Mouse (Mus musculus) embryonic facial prominence, embryonic 14.5 days (tissue): ENCODE data around the gene Actg1. TPM values are rescaled to one million over a fixed set of nuclear protein-coding genes. Genes with fewer than 3 reads are reported as not detected.
A peak's percentile ranks its signal among the peaks of the same experiment; 100 is the strongest.

ENCODE experiments used
- ATAC-seq: fragments of 200-750 bp; cut with Nextera tagmentation; 2 replicates; pipeline ENCODE4 v1.8.0; 2017; ENCODE audit warnings: low read depth, moderate number of reproducible peaks, moderate TSS enrichment
- DNase-seq: peaks from one replicate; pipeline ENCODE4 v3.0.0-alpha.2; 2015; ENCODE audit warnings: low spot score
- H3K27ac ChIP-seq: fragments of 300-500 bp; sonication (generic); replicated peaks from 2 replicates; pipeline ENCODE4 v1.5.1; 2014; ENCODE audit warnings: low read depth, mild to moderate bottlenecking, low read length, moderate library complexity
- H3K27me3 ChIP-seq: fragments of 300-500 bp; sonication (generic); replicated peaks from 2 replicates; pipeline ENCODE4 v1.6.1; 2014; ENCODE audit warnings: low read length; ENCODE audit not compliant: control insufficient read depth, insufficient read depth
- H3K36me3 ChIP-seq: fragments of 300-500 bp; sonication (generic); 2 replicates; pipeline ENCODE4 v1.6.1; 2014; ENCODE audit warnings: low read length, mixed read lengths; ENCODE audit not compliant: control insufficient read depth, insufficient read depth
- H3K4me1 ChIP-seq: fragments of 300-500 bp; sonication (generic); 2 replicates; pipeline ENCODE4 v1.6.1; 2014; ENCODE audit warnings: antibody characterized with exemption, low read length; ENCODE audit not compliant: control insufficient read depth, insufficient read depth
- H3K4me2 ChIP-seq: fragments of 300-500 bp; sonication (generic); 2 replicates; pipeline ENCODE4 v1.6.1; 2014; ENCODE audit warnings: low read depth, mild to moderate bottlenecking, low read length, moderate library complexity, mixed read lengths
- H3K4me3 ChIP-seq: fragments of 300-500 bp; sonication (generic); 2 replicates; pipeline ENCODE4 v1.5.1; 2014; ENCODE audit warnings: low read depth, mild to moderate bottlenecking, low read length
- H3K9ac ChIP-seq: fragments of 300-500 bp; sonication (generic); 2 replicates; pipeline ENCODE4 v1.6.1; 2014; ENCODE audit warnings: low read depth, mild to moderate bottlenecking, low read length, moderate library complexity, mixed read lengths
- H3K9me3 ChIP-seq: fragments of 300-500 bp; sonication (generic); 2 replicates; pipeline ENCODE4 v1.6.1; 2016; ENCODE audit warnings: low read length; ENCODE audit not compliant: control insufficient read depth
- WGBS: fragments of 180-500 bp; shearing (Covaris S2); extraction: QIAGEN DNeasy Blood & Tissue Kit; methylation state at CpG from one replicate; pipeline ENCODE4 v1.1.7; 2014; 5-methylcytosine and 5-hydroxymethylcytosine counted together
- polyA plus RNA-seq: library from polyadenylated mRNA; unstranded; fragments of >200 nt; fragmentation: Nextera tagmentation; extraction: Ambion mirVana; gene quantifications from 2 replicates; pipeline ENCODE4 v1.2.1, GENCODE M21; 2014

The Actg1 gene
- 2,264 and 2,593 TPM in 2 replicates for polyA plus RNA-seq

- H3K4me3 ChIP-seq, result peak within 1 kb of the TSS; percentile 100
- peak within 1 kb of the TSS; percentile 95 for H3K4me2 ChIP-seq
- H3K9me3 ChIP-seq, result no peaks in the 10 kb centered on the region
- no peaks in the 10 kb centered on the region for H3K27me3 ChIP-seq
- DNase-seq (peak; percentile 96), ATAC-seq (peak; percentile 74)
- peak within 1 kb of the TSS; percentile 100 for H3K27ac ChIP-seq
- peak within 1 kb of the TSS; percentile 100 for H3K9ac ChIP-seq
- peaks cover 22% of the 10 kb centered on the region for H3K36me3 ChIP-seq
- WGBS, result 2% methylated on average over 18 of the region's 103 CpGs
- peaks cover 12% of the 10 kb centered on the region for H3K4me1 ChIP-seq
Observed at GRCm38 (mm10) chr11:120347791-120348683, at the start of gene Actg1. Gene Actg1 (minus strand): TSS chr11:120348542.

DNA sequence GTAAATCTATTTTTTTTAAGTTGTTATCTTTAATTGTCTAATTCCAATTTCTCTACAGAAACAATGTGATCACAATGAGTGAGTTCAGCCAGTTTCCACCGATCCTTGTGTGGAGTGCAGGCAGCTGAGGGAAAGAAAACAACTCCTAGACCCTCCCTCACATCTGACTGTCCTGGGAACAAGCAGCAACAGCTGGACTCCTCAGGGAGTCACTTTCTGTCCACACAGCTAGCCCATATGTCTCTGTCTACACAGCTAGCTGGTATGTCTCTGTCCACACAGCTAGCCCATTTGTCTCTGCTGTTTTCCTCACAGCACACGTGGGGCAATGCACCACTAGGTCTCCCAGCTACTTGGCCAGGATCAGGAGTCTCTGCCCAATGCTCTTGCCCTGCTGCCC lies 49.3 kb upstream of the Actg1 start:
- H3K9ac ChIP-seq, result no peak overlapping the region
- WGBS, result 72% methylated on average over 2 of the region's 2 CpGs
- no peak overlapping the region for H3K27ac ChIP-seq
- no peaks in the 10 kb centered on the region for H3K9me3 ChIP-seq
- ATAC-seq (no peak), DNase-seq (peak; percentile 35)
- peaks cover 90% of the 10 kb centered on the region for H3K36me3 ChIP-seq
- no peak overlapping the region for H3K4me3 ChIP-seq
- no peak overlapping the region for H3K4me2 ChIP-seq
- no peaks in the 10 kb centered on the region for H3K27me3 ChIP-seq
- H3K4me1 ChIP-seq, result no peaks in the 10 kb centered on the region

DNA sequence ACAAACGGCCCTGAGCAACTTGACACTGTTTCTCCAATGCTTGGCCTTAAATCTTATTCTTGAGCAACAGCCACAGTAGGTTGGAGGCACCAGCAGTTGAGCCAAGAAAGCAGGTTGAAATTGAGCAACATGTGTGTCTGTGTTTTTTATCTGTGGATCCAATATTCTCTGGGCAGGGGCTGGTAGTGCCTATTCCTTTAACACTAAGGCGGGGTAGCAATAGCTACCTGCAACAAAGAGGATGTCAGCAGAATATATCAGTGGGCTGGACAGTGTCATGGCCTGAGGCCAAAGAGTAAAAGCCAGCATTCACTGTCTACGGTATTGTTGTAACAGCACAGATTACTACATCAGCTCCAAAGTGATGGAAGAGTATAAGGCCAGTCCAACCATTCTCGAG lies 47.3 kb upstream of the Actg1 start:
- Histone ChIP-seq H3K4me2 (no peak overlapping the region), H3K9ac (no peak overlapping the region), H3K27ac (no peak overlapping the region), H3K9me3 (no peaks in the 10 kb centered on the region), H3K27me3 (no peaks in the 10 kb centered on the region), H3K4me1 (no peaks in the 10 kb centered on the region), H3K36me3 (peaks cover 85% of the 10 kb centered on the region), H3K4me3 (no peak overlapping the region)
- no peak for ATAC-seq
- DNase-seq, result no peak
- WGBS, result 89% methylated on average over 4 of the region's 4 CpGs

- no peak for ATAC-seq
- Histone ChIP-seq H3K9ac (no peak overlapping the region), H3K4me2 (no peak overlapping the region), H3K27me3 (no peaks in the 10 kb centered on the region), H3K27ac (no peak overlapping the region), H3K9me3 (no peaks in the 10 kb centered on the region), H3K4me3 (no peak overlapping the region), H3K36me3 (peaks cover 74% of the 10 kb centered on the region), H3K4me1 (no peaks in the 10 kb centered on the region)
- 93% methylated on average over 9 of the region's 9 CpGs for WGBS
- no peak for DNase-seq
Observed at GRCm38 (mm10) chr11:120388580-120388979, 40.2 kb upstream of the Actg1 start.

DNA sequence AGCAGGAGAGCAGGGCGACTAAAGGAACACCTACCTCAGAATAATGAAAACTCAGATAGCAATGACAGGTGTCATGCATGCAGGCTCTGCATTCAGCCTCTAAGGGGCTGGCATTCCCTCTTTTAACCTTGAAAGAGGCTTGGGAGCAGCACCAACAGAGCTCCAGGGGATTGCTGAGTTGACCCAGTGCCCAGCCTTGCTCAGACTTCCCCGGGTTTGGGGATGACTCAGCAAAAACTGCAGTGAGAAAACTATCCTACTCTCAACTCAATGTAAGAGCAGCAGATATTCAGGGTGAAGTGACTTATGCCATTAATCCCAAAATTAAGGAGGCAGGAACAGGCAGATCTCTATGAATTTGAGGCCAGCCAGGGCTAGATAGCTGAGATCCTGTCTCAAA lies 38.8 kb upstream of the Actg1 start:
- no peak for ATAC-seq
- H3K4me3 ChIP-seq, result no peak overlapping the region
- WGBS, result 81% methylated on average over 2 of the region's 2 CpGs

DNA sequence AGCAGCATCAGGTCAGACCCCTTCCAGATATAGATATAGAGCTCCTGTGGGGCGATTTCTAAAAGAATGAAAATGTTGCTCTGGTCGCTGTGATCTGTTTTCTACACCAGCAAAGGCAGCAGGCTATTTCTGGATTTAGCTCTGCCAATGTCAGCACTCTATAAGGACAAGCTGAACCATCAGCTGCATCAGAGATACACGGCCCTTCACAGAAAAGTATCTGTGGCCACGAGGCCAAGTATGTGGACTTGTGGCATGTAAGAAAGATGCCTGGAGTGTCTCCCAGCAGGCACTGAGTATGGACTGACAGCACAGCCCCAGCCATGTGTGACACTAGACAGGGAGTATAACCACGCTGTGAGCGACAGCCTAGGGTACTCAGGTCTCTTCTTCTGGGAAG lies 38.3 kb upstream of the Actg1 start:
- H3K4me3 ChIP-seq, result no peak overlapping the region
- no peak for ATAC-seq

More for the DNA sequence above, 38.8 kb upstream of the Actg1 start:
- H3K4me1 ChIP-seq, result no peaks in the 10 kb centered on the region
- DNase-seq, result no peak
- no peak overlapping the region for H3K27ac ChIP-seq
- H3K9ac ChIP-seq, result no peak overlapping the region
- H3K9me3 ChIP-seq, result no peaks in the 10 kb centered on the region
- H3K27me3 ChIP-seq, result no peaks in the 10 kb centered on the region
- no peak overlapping the region for H3K4me2 ChIP-seq
- H3K36me3 ChIP-seq, result peaks cover 74% of the 10 kb centered on the region

GRCm38 (mm10) chr11:120382509-120382908 lies 34.2 kb upstream of the Actg1 start:
- Histone ChIP-seq H3K27ac (no peak overlapping the region), H3K4me2 (no peak overlapping the region), H3K9me3 (no peaks in the 10 kb centered on the region), H3K36me3 (peaks cover 74% of the 10 kb centered on the region), H3K4me3 (no peak overlapping the region), H3K4me1 (peaks cover 11% of the 10 kb centered on the region; the same call in 1 of the 2 replicates), H3K9ac (no peak overlapping the region), H3K27me3 (no peaks in the 10 kb centered on the region)
- no peak for DNase-seq
- 95% methylated on average over 9 of the region's 9 CpGs for WGBS
- ATAC-seq, result no peak

More for the DNA sequence above, 38.3 kb upstream of the Actg1 start:
- no peak overlapping the region for H3K27ac ChIP-seq
- 93% methylated on average over 6 of the region's 6 CpGs for WGBS
- no peak for DNase-seq
- H3K9me3 ChIP-seq, result no peaks in the 10 kb centered on the region
- H3K9ac ChIP-seq, result no peak overlapping the region
- no peaks in the 10 kb centered on the region for H3K27me3 ChIP-seq
- H3K36me3 ChIP-seq, result peaks cover 74% of the 10 kb centered on the region
- H3K4me1 ChIP-seq, result no peaks in the 10 kb centered on the region
- no peak overlapping the region for H3K4me2 ChIP-seq

DNA sequence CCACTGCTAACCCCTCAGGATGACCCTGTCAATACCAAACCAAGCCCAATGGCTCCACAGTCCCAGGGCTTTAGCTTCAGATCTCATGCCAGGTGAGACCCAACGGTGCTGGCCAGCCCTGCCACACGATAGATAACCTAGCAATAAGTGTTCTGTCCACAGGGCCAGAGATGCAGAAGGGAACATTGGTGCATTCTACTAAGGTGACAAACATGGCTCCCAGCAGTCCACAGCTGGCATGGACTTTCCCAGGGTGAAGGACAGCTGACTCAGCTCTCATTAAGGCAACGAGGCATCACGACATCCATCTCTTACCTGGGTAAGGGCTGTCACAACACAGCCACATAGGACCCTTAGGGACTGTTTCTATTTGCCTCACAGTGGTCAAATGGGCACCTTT lies 32.8 kb upstream of the Actg1 start:
- Histone ChIP-seq H3K9ac (no peak overlapping the region), H3K9me3 (no peaks in the 10 kb centered on the region), H3K27ac (no peak overlapping the region; the same call in 1 of the 2 replicates), H3K4me1 (peaks cover 16% of the 10 kb centered on the region; the same call in 1 of the 2 replicates), H3K27me3 (no peaks in the 10 kb centered on the region), H3K4me2 (no peak overlapping the region), H3K36me3 (peaks cover 73% of the 10 kb centered on the region), H3K4me3 (no peak overlapping the region)
- WGBS, result 100% methylated on average over 4 of the region's 4 CpGs
- no peak for ATAC-seq
- no peak for DNase-seq
